Mouse (Mus musculus) spleen, adult 12 weeks (tissue): Measurements from ENCODE around the gene Cntfr.

Experiments
- DNase-seq: peaks from one replicate; pipeline ENCODE4 v3.0.0; 2022; ENCODE audit warnings: low spot score

Gene Cntfr

DNA sequence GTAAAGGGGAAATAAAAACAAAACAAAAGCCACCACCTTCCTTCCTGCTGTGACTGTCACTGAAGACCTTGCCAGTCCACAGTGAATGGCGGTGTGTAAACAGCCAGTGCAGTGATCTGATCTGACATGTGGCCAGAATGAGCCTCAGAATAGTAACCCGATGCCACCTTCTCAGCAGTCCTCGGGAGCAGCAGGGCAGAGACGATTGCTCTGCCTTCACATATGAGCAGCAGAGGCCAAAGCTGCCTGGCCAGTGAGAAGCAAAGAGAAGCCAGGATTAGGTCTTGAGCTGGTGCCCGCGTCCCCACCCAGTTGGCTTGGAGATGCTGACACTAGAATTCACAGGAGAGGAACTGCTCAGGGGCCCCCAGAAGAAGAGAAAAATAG, 86.3 kb downstream of the Cntfr start:
- DNase-seq, result no peak

DNA sequence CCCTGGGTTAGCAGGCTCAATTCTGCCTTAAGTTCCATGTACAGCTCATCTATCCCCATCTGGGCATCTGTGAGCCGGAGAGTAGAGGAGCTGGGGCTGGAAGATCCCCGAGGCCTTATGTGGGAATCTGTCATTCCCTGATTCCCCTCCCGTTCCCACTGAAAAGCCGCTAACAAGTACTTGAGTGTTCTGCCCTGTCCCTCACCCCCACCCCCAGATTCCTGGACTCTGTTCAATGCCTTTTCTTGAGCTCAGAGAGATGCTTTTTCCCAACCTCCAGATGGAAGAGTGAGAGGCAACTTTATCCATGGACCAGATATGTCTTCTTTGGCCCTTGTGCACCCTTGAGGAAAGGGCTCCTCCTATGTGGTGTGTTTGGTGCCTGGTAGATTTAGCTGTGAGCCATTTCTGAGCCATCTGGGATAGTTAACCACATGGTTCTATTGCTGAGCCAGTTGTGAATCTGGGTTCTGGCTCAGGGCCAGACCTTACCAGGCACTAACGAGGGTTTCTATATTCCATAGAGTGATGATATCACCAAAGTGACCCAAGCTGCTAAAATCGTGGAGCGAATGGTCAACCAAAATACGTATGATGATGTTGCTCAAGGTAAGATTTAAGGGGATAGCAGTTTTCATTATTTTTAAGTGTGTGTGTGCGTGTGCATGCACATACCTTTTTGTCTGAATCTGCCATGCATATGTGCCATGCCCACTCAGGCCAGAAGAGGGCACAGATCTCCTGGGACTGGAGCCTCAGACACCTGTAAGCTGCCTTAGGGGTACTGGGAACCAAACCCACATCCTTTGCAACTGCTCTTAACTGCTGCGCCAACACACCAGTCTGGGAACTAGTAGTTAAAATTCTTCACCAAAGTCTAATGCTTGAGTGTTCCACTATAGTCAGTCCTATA, 87.0 kb downstream of the Cntfr start:
- DNase-seq, result no peak
